In genomic region chr19:3994932-3995331, GRCm38 (mm10) we compare ENCODE assay signal across 21 mouse cellular contexts. TPM values are rescaled to one million over a fixed set of nuclear protein-coding genes. Genes with fewer than 3 reads are reported as not detected.
"Had no signal": no experiment of that assay in that cellular context is flagged by ENCODE, and none has a peak within 500 bp of the region (broad histone marks: within the 10 kb centered on the region; RNA-seq: fewer than 3 reads in every experiment).

No protein-coding gene starts in this region.

- ATAC-seq: midbrain, embryonic 16.5 days had no signal

- H3K4me2 ChIP-seq: lung, embryonic 14.5 days; midbrain, embryonic 12.5 days; neural tube, embryonic 13.5 days; neural tube, embryonic 15.5 days had no signal

- DNase-seq: lung, postnatal 10 days; lung, postnatal 4 days; midbrain, embryonic 14.5 days; retina, postnatal 1 day; right cerebral cortex, adult 18-20 months; right cerebral cortex, postnatal 25 days; right cerebral cortex, postnatal 4 days; spleen, adult 18-20 months; thymus, adult 18-20 months; thymus, postnatal 14 days; thymus, postnatal 36 days had no signal

- H3K36me3 ChIP-seq: midbrain, embryonic 10.5 days; midbrain, embryonic 12.5 days; neural tube, embryonic 13.5 days; neural tube, embryonic 15.5 days had no signal

- H3K27ac ChIP-seq: midbrain, embryonic 10.5 days; midbrain, embryonic 12.5 days; neural tube, embryonic 13.5 days; neural tube, embryonic 15.5 days had no signal

- H3K9ac ChIP-seq: lung, embryonic 14.5 days; midbrain, embryonic 12.5 days; neural tube, embryonic 13.5 days; neural tube, embryonic 15.5 days had no signal

- H3K4me3 ChIP-seq: midbrain, embryonic 10.5 days; midbrain, embryonic 12.5 days; myocyte; neural tube, embryonic 13.5 days; neural tube, embryonic 15.5 days had no signal

- H3K27me3 ChIP-seq: neural tube, embryonic 13.5 days; neural tube, embryonic 15.5 days had no signal

- H3K9me3 ChIP-seq: midbrain, embryonic 10.5 days; midbrain, embryonic 12.5 days; neural tube, embryonic 13.5 days; neural tube, embryonic 15.5 days had no signal

RNA-seq across cellular contexts. Expression of gene Tbx10, which starts 2.4 kb away (rescaled TPM):
- polyA plus RNA-seq: lung, embryonic 14.5 days; midbrain, embryonic 10.5 days; midbrain, embryonic 12.5 days; midbrain, embryonic 14.5 days; midbrain, embryonic 16.5 days; neural tube, embryonic 11.5 days; neural tube, embryonic 13.5 days; stomach, embryonic 14.5 days; thymus, postnatal 0 days had no signal
